Mouse (Mus musculus) frontal cortex, adult 2 months (tissue): Measurements from ENCODE around the gene Olfr266. TPM values are rescaled to one million over a fixed set of nuclear protein-coding genes. Genes with fewer than 3 reads are reported as not detected.

ENCODE experiments used
- DNase-seq, 2 experiments: peaks; one replicate each; pipeline ENCODE4 v3.0.0; 2022; ENCODE audit warnings: low spot score in 1 of 2; ENCODE audit errors: extremely low spot score in 1 of 2
- polyA plus RNA-seq: library from polyadenylated mRNA; depleted of rRNA; stranded (reverse); fragments of >200 nt; gene quantifications from 2 replicates; pipeline ENCODE4 v1.2.3, GENCODE M21; 2012; rRNA removed

Gene Olfr266
- polyA plus RNA-seq, result 0.08 TPM in 1 of 2 replicates, not detected in the other

- no peak for DNase-seq
These were observed at the start of gene Olfr266 for GRCm38 (mm10) chr3:106826187-106826586. Gene Olfr266, minus strand, starts transcription at chr3:106826287.

DNA sequence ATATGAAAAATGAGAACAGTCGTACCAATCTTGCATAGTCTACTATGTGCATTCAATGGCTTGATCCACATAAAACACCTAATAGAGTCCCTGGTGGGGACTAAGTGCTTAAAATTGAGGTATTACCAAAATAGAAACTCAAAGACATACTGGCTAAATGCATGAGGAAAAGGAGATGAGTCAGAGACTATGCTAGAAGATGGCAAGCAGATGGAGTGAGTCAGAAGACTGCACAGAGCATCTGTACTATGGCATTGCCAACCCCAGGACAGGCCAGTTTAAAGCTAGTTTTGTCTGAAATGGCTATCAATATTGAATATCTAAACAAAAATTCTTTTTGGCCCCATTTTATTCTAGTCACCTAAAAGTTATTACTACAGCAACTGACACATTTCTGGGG, 49.5 kb upstream of the Olfr266 start:
- peak; percentile 11 to 62 for DNase-seq

DNA sequence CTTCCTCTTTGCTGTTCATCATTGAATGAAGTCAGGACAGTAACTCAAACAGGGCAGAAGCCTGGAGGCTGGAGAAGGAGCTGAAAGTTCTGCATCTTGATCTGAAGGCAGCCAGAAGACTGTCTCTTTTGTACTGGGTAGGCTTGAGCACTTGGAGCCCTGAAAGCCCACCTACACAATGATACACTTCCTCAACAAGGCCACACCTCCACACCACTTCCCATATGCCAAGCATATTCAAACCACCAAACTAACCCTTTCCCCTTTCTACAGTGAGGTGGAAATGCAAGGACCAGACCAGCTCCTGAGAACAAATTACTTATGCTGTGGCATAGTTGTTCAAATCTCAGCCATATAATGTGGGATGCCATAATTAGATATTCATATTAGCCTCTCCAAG, 46.8 kb upstream of the Olfr266 start:
- no peak for DNase-seq

DNA sequence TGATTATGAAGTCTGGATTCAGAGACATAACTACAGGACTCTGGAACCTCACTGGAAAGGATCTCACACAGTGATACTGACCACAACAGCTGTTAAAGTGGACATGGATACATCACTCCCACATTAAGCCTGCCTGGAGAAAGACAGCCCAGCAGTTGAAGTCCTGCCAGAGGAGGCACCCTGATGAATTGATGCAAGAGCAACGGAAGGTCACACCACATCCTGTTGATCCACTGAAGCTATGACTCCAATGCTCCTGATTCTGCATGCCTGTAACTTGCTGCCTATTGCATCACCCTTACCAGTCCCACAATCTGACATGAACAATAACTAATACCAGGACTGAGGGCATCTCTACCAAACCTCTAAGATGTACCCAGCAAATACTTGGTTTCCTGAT, 6.0 kb upstream of the Olfr266 start:
- no peak for DNase-seq

DNA sequence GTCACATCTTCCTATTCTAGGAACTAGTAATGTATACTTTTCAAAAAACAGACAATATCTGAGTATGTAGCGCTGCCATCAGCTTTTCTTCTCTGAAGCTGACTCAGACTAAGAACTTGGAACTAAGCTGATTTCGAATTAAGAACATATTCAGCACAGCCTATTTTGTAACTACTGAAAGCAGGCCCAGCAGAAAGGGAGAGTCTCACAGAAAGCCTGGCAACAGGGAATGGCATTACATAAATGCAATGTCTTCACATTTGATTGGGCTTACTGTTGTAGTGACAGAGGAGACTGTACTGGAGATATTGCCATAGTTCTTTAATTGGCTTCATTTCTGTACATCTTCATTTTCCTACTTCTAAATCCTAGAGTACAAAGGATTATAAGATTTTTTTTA, 8.4 kb downstream of the Olfr266 start:
- DNase-seq, result peak in 1 of 2 experiments; percentile 1

- no peak for DNase-seq
These were observed 17.0 kb downstream of the Olfr266 start for GRCm38 (mm10) chr3:106808972-106809695.

DNA sequence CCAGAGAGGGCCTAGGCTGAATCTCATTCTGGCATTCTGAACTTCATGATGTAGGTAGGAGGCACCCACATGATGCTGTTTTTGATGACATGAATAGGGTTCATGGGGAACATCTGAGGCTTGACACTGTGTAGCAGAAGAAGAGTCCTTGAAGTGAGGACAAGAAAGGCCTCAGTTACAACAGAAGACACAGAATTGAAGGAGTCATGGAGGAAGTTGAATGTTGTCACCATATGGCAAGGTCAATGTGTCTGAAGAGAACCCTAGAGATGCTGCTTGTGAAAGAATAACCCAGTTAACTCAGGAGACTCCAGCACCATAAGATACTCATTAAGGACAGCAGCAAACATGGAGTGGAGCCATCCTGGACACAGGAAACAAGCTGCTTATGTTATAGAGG, 28.0 kb downstream of the Olfr266 start:
- no peak for DNase-seq

GRCm38 (mm10) chr3:106789930-106790329, 36.2 kb downstream of the Olfr266 start, which contains the start of gene Cd53:
Gene Cd53, minus strand, starts transcription at chr3:106790149.
- DNase-seq, result no peak

- DNase-seq, result no peak
These were observed 37.6 kb downstream of the Olfr266 start for GRCm38 (mm10) chr3:106788440-106788887.

GRCm38 (mm10) chr3:106787972-106788371, 38.1 kb downstream of the Olfr266 start:
- DNase-seq, result no peak

DNA sequence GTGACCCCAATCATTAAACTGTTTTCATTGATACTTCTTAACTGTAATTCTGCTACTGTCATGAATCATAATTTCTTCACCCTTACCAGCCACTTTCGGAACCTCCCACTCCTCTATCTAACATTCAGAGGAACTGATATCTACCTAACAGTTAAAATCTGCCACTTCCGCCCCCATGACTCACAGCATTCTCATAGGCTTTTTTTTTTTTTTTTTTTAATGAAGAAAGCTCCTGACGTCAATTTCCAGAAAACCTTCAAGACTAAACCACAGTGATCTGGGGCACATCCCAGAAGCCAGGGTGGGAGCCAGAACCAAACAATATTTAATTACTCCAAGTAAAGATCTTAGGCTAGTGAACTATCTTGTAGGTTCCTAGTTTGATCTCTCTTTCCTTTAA, 41.0 kb downstream of the Olfr266 start:
- no peak for DNase-seq

DNA sequence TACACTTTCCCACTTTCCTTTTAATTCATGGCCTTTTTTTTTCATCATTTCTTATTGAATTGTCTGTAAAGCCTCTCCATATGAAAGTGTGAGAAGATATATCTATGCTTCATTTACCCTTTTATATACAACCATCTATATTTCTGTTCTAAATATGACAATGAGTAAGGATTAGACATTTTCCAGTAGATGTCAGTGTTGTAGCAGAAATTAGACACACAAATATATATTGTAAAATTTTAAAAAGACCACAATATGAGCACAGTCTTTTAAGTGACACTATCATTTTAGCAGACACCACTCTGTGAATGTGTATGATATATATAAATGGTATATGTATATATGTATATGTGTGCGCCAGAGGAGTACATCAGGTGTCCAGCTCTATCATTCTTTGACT, 54.3 kb downstream of the Olfr266 start:
- no peak for DNase-seq

Other genes starting within 250 kb of the Olfr266 start
- gene Lrif1, start 141.3 kb downstream of the Olfr266 start, polyA plus RNA-seq, result 15.6 and 18.2 TPM in 2 replicates
- 8.6 and 12.4 TPM in 2 replicates for gene Cd53, start 36.1 kb downstream of the Olfr266 start, polyA plus RNA-seq
- 6.3 and 7.3 TPM in 2 replicates for gene Kcna3, start 209.9 kb upstream of the Olfr266 start, polyA plus RNA-seq